Mouse (Mus musculus): Measurements from ENCODE around the gene Stip1. TPM values are rescaled to one million over a fixed set of nuclear protein-coding genes. Genes with fewer than 3 reads are reported as not detected.
"Not testable (repeated sequence)": the region's sequence is repeated elsewhere in the genome, so short reads cannot be mapped to it uniquely, and the experiment has no call there.

Gene Stip1
- polyA plus RNA-seq, 1 experiment from 2014 or later = 245 TPM

- Histone ChIP-seq H3K36me3 (no peaks in the 10 kb centered on the region), H3K4me3 (no peak overlapping the region), H3K4me2 (replicated peaks) (no peak overlapping the region), H3K27ac (replicated peaks) (no peak overlapping the region), H3K9me3 (no peaks in the 10 kb centered on the region), H3K9ac (replicated peaks) (no peak overlapping the region), H3K27me3 (peaks cover 5% of the 10 kb centered on the region; the same call in 1 of the 2 replicates), H3K4me1 (peaks cover 20% of the 10 kb centered on the region)
- ATAC-seq (replicated peaks) = no peak
- WGBS = 61% methylated on average over 6 of the region's 6 CpGs
Measured at GRCm38 (mm10) chr19:7058541-7058940, 18.8 kb upstream of the Stip1 start.

GRCm38 (mm10) chr19:7057722-7058207 is 18.0 kb upstream of the Stip1 start:
- H3K36me3 ChIP-seq = no peaks in the 10 kb centered on the region
- H3K4me2 ChIP-seq (replicated peaks) = peak overlapping the region; percentile 89
- H3K4me1 ChIP-seq = peaks cover 20% of the 10 kb centered on the region
- H3K4me3 ChIP-seq = peak overlapping the region; percentile 55
- no peak overlapping the region for H3K9ac ChIP-seq (replicated peaks)
- no peaks in the 10 kb centered on the region for H3K9me3 ChIP-seq
- peaks cover 5% of the 10 kb centered on the region; the same call in 1 of the 2 replicates for H3K27me3 ChIP-seq
- peak; percentile 69 for ATAC-seq (replicated peaks)
- WGBS = 0% methylated on average over 15 of the region's 15 CpGs
- peak overlapping the region; percentile 32; the same call in 1 of the 2 replicates for H3K27ac ChIP-seq (replicated peaks)

GRCm38 (mm10) chr19:7057126-7057721 is 17.5 kb upstream of the Stip1 start:
- no peaks in the 10 kb centered on the region for H3K9me3 ChIP-seq
- H3K27me3 ChIP-seq = peaks cover 5% of the 10 kb centered on the region; the same call in 1 of the 2 replicates
- peak overlapping the region; percentile 55 for H3K4me3 ChIP-seq
- peaks cover 20% of the 10 kb centered on the region for H3K4me1 ChIP-seq
- no peaks in the 10 kb centered on the region for H3K36me3 ChIP-seq
- H3K9ac ChIP-seq (replicated peaks) = peak overlapping the region; percentile 46
- peak overlapping the region; percentile 32; the same call in 1 of the 2 replicates for H3K27ac ChIP-seq (replicated peaks)
- 3% methylated on average over 16 of the region's 16 CpGs for WGBS
- peak overlapping the region; percentile 89 for H3K4me2 ChIP-seq (replicated peaks)
- peak; percentile 39 for ATAC-seq (replicated peaks)

GRCm38 (mm10) chr19:7056248-7057087 is 16.7 kb upstream of the Stip1 start, which contains the start of gene Macrod1:
Macrod1 (plus strand) TSS chr19:7056810.
- 1% methylated on average over 70 of the region's 72 CpGs for WGBS
- Histone ChIP-seq H3K9ac (replicated peaks) (peak within 1 kb of the TSS; percentile 46), H3K4me1 (peaks cover 20% of the 10 kb centered on the region), H3K27ac (replicated peaks) (peak within 1 kb of the TSS; percentile 32; the same call in 1 of the 2 replicates), H3K27me3 (peaks cover 5% of the 10 kb centered on the region; the same call in 1 of the 2 replicates), H3K9me3 (no peaks in the 10 kb centered on the region), H3K4me3 (peak within 1 kb of the TSS; percentile 55), H3K36me3 (no peaks in the 10 kb centered on the region), H3K4me2 (replicated peaks) (peak within 1 kb of the TSS; percentile 89)
- peak; percentile 90 for ATAC-seq (replicated peaks)

- no peaks in the 10 kb centered on the region for H3K9me3 ChIP-seq
- peaks cover 5% of the 10 kb centered on the region; the same call in 1 of the 2 replicates for H3K27me3 ChIP-seq
- H3K27ac ChIP-seq (replicated peaks) = no peak overlapping the region
- no peak for ATAC-seq (replicated peaks)
- H3K4me3 ChIP-seq = no peak overlapping the region
- no peak overlapping the region for H3K9ac ChIP-seq (replicated peaks)
- H3K36me3 ChIP-seq = no peaks in the 10 kb centered on the region
- peaks cover 20% of the 10 kb centered on the region for H3K4me1 ChIP-seq
- H3K4me2 ChIP-seq (replicated peaks) = no peak overlapping the region
- 51% methylated on average over 3 of the region's 3 CpGs for WGBS
Measured at GRCm38 (mm10) chr19:7055173-7055572, 15.4 kb upstream of the Stip1 start.

- Histone ChIP-seq H3K36me3 (no peaks in the 10 kb centered on the region), H3K4me1 (peaks cover 20% of the 10 kb centered on the region), H3K27ac (replicated peaks) (no peak overlapping the region), H3K9ac (replicated peaks) (no peak overlapping the region), H3K4me3 (no peak overlapping the region), H3K27me3 (peaks cover 5% of the 10 kb centered on the region; the same call in 1 of the 2 replicates), H3K9me3 (no peaks in the 10 kb centered on the region), H3K4me2 (replicated peaks) (no peak overlapping the region)
- 76% methylated on average over 10 of the region's 10 CpGs for WGBS
- no peak for ATAC-seq (replicated peaks)
Measured at GRCm38 (mm10) chr19:7054772-7055171, 15.0 kb upstream of the Stip1 start.

GRCm38 (mm10) chr19:7053382-7053781 is 13.6 kb upstream of the Stip1 start:
- 77% methylated on average over 4 of the region's 4 CpGs for WGBS

GRCm38 (mm10) chr19:7044706-7045105 is 4.9 kb upstream of the Stip1 start:
- 28% methylated on average over 4 of the region's 4 CpGs for WGBS
- H3K9ac ChIP-seq (replicated peaks) = no peak overlapping the region

More at GRCm38 (mm10) chr19:7053382-7053781, 13.6 kb upstream of the Stip1 start:
- not testable (repeated sequence) for H3K4me3 ChIP-seq; H3K36me3 ChIP-seq; H3K27me3 ChIP-seq; H3K4me2 ChIP-seq (replicated peaks); H3K9me3 ChIP-seq; H3K27ac ChIP-seq (replicated peaks); H3K9ac ChIP-seq (replicated peaks); ATAC-seq (replicated peaks)
- H3K4me1 ChIP-seq = peaks cover 20% of the 10 kb centered on the region

GRCm38 (mm10) chr19:7044279-7044678 is 4.5 kb upstream of the Stip1 start:
- Histone ChIP-seq H3K4me2 (replicated peaks) (no peak overlapping the region), H3K4me3 (no peak overlapping the region), H3K9me3 (no peaks in the 10 kb centered on the region), H3K9ac (replicated peaks) (no peak overlapping the region), H3K4me1 (peaks cover 6% of the 10 kb centered on the region), H3K27ac (replicated peaks) (no peak overlapping the region), H3K36me3 (no peaks in the 10 kb centered on the region), H3K27me3 (no peaks in the 10 kb centered on the region)
- WGBS = 69% methylated on average over 4 of the region's 4 CpGs
- ATAC-seq (replicated peaks) = no peak

More at GRCm38 (mm10) chr19:7044706-7045105, 4.9 kb upstream of the Stip1 start:
- Histone ChIP-seq H3K4me1 (peaks cover 6% of the 10 kb centered on the region), H3K4me3 (no peak overlapping the region), H3K27ac (replicated peaks) (no peak overlapping the region), H3K4me2 (replicated peaks) (no peak overlapping the region), H3K36me3 (no peaks in the 10 kb centered on the region), H3K9me3 (no peaks in the 10 kb centered on the region), H3K27me3 (no peaks in the 10 kb centered on the region)
- no peak for ATAC-seq (replicated peaks)

- H3K4me1 ChIP-seq = peaks cover 36% of the 10 kb centered on the region
- H3K9ac ChIP-seq (replicated peaks) = no peak overlapping the region; the same call in 1 of the 2 replicates
- H3K27ac ChIP-seq (replicated peaks) = peak overlapping the region; percentile 95
- no peaks in the 10 kb centered on the region for H3K27me3 ChIP-seq
- H3K4me2 ChIP-seq (replicated peaks) = no peak overlapping the region
- WGBS = 82% methylated on average over 2 of the region's 2 CpGs
- H3K4me3 ChIP-seq = peak overlapping the region; percentile 61; the same call in 1 of the 2 replicates
- no peaks in the 10 kb centered on the region for H3K36me3 ChIP-seq
- no peaks in the 10 kb centered on the region for H3K9me3 ChIP-seq
- no peak for ATAC-seq (replicated peaks)
Measured at GRCm38 (mm10) chr19:7041171-7041570, 1.4 kb upstream of the Stip1 start.

GRCm38 (mm10) chr19:7040637-7041130 is 917 bp upstream of the Stip1 start:
- H3K9me3 ChIP-seq = no peaks in the 10 kb centered on the region
- peak overlapping the region; percentile 72 for H3K4me2 ChIP-seq (replicated peaks)
- H3K4me3 ChIP-seq = peak overlapping the region; percentile 61
- peak overlapping the region; percentile 95 for H3K27ac ChIP-seq (replicated peaks)
- peak overlapping the region; percentile 61 for H3K9ac ChIP-seq (replicated peaks)
- peaks cover 37% of the 10 kb centered on the region for H3K4me1 ChIP-seq
- no peaks in the 10 kb centered on the region for H3K27me3 ChIP-seq
- 24% methylated on average over 13 of the region's 13 CpGs for WGBS
- no peak for ATAC-seq (replicated peaks)
- H3K36me3 ChIP-seq = peaks cover 1% of the 10 kb centered on the region; the same call in 1 of the 2 replicates

All from forebrain, embryonic 15.5 days (tissue).